Mouse (Mus musculus) small intestine, adult 2 months (tissue): ENCODE data around the gene Nkap. TPM values are rescaled to one million over a fixed set of nuclear protein-coding genes. Genes with fewer than 3 reads are reported as not detected.
"Not testable (repeated sequence)": the region's sequence is repeated elsewhere in the genome, so short reads cannot be mapped to it uniquely, and the experiment has no call there.

Experiments
- H3K27ac ChIP-seq: fragments of 200-500 bp; 2 replicates; pipeline ENCODE4 v1.5.1; 2012; ENCODE audit warnings: low read depth, low read length, control low read depth, inconsistent platforms; ENCODE audit not compliant: insufficient read depth
- H3K27me3 ChIP-seq: fragments of 200-500 bp; 2 replicates; pipeline ENCODE4 v1.6.1; 2012; ENCODE audit warnings: mild to moderate bottlenecking, moderate library complexity, low read length, inconsistent platforms; ENCODE audit not compliant: control insufficient read depth, insufficient read depth
- H3K36me3 ChIP-seq: fragments of 200-500 bp; 2 replicates; pipeline ENCODE4 v1.6.1; 2012; ENCODE audit warnings: mild to moderate bottlenecking, low read length, control low read depth, inconsistent platforms; ENCODE audit not compliant: control insufficient read depth, insufficient read depth
- H3K4me1 ChIP-seq: fragments of 200-500 bp; 2 replicates; pipeline ENCODE4 v1.6.1; 2012; ENCODE audit warnings: low read length, inconsistent platforms, mixed read lengths; ENCODE audit not compliant: control insufficient read depth, insufficient read depth, insufficient read length
- H3K4me3 ChIP-seq: fragments of 200-500 bp; 2 replicates; pipeline ENCODE4 v1.5.1; 2012; ENCODE audit warnings: low read depth, mild to moderate bottlenecking, control low read depth, inconsistent platforms, low read length, moderate library complexity
- CTCF ChIP-seq: fragments of 200-500 bp; IDR thresholded peaks from 2 replicates; pipeline ENCODE4 v1.5.1; 2012; ENCODE audit warnings: low read depth, mild to moderate bottlenecking, control low read depth, inconsistent platforms, low read length, moderate library complexity, mixed read lengths; ENCODE audit not compliant: insufficient replicate concordance, insufficient read length; ENCODE audit errors: extremely low read depth
- POLR2A ChIP-seq: fragments of 200-500 bp; IDR thresholded peaks from 2 replicates; pipeline ENCODE4 v1.6.1; 2012; ENCODE audit warnings: low read depth, mild to moderate bottlenecking, control low read depth, inconsistent platforms, low read length, moderate library complexity
- WGBS: fragments of 180-500 bp; shearing (Covaris S2); methylation state at CpG from one replicate; pipeline ENCODE4 v1.1.7; 2018; 5-methylcytosine and 5-hydroxymethylcytosine counted together
- polyA plus RNA-seq: library from polyadenylated mRNA; depleted of rRNA; stranded (reverse); fragments of >200 nt; gene quantifications from 2 replicates; pipeline ENCODE4 v1.2.3, GENCODE M21; 2012

The Nkap gene
- polyA plus RNA-seq, 1 experiment = 1.1 TPM

DNA sequence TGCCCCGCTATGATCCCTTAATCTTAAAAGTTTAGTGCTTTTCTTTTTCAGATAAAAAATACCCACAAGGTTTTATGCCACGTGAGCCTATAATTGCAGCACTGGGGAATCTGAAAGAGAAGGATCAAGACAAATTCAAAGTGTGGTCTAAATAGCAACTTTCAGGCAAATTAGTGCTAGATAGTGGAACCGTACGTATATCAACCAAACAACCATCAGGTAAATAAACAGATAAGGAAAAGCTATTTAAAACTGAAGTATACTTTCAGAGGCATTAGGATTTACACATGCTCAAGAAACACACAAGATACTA, 15.8 kb upstream of the Nkap start:
- no peak overlapping the region; the same call in 1 of the 2 replicates for H3K4me3 ChIP-seq
- no peak for TF ChIP-seq POLR2A
- TF ChIP-seq CTCF = no peak
- H3K27me3 ChIP-seq = no peaks in the 10 kb centered on the region
- H3K36me3 ChIP-seq = 0 out of 2 replicates have a peak, but pooled peaks cover 2% of the 10 kb centered on the region
- 0 out of 2 replicates have a peak, but pooled peaks cover 2% of the 10 kb centered on the region for H3K4me1 ChIP-seq
- no peak overlapping the region for H3K27ac ChIP-seq
- WGBS = 73% methylated on average over 4 of the region's 4 CpGs

DNA sequence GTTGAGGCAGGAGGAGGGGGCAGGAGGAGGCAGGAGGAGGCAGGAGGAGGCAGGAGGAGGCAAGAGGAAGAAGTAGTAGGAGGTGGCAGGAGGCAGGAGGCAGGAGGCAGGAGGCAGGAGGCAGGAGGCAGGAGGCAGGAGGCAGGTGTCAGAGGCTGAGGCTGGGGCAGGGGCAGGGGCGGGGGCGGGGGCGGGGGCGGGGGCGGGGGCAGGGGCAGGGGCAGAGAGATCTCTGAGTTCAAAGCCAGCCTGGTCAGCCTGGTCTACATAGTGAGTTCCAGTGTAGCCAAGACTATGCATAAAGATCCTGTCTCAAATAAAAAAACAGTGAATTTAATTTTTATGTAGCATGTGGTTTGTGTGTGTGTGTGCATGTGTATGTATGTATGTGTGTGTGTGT, 9.5 kb upstream of the Nkap start:
- no peaks in the 10 kb centered on the region for H3K36me3 ChIP-seq
- no peak overlapping the region for H3K4me3 ChIP-seq
- TF ChIP-seq POLR2A = no peak
- no peak for TF ChIP-seq CTCF
- H3K27ac ChIP-seq = no peak overlapping the region
- WGBS = no CpG with 5 or more reads among the region's 5 CpGs
- H3K27me3 ChIP-seq = no peaks in the 10 kb centered on the region
- no peaks in the 10 kb centered on the region for H3K4me1 ChIP-seq

DNA sequence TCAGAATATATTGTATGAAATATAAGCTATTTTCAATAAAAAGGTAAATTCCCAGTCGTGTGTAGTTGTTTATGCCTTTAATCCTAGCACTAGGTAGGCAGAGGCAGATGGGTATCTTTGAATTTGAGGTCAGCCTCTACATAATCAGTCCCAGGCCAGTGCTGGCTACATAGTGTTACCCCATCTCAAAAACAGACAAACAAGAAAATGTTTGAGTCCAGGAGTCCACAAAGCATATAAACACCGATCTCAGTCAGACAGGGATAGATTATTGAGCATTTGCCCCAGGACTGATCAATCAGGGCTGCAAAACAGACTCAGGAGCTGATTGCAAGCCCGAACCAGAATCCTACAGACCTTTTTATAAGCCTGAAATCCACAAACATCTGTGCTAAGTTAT, 7.0 kb upstream of the Nkap start:
- Histone ChIP-seq H3K36me3 (no peaks in the 10 kb centered on the region), H3K27me3 (no peaks in the 10 kb centered on the region), H3K4me1 (no peaks in the 10 kb centered on the region), H3K27ac (no peak overlapping the region), H3K4me3 (no peak overlapping the region)
- WGBS = 52% methylated on average over 3 of the region's 3 CpGs
- TF ChIP-seq POLR2A (no peak), CTCF (no peak)

DNA sequence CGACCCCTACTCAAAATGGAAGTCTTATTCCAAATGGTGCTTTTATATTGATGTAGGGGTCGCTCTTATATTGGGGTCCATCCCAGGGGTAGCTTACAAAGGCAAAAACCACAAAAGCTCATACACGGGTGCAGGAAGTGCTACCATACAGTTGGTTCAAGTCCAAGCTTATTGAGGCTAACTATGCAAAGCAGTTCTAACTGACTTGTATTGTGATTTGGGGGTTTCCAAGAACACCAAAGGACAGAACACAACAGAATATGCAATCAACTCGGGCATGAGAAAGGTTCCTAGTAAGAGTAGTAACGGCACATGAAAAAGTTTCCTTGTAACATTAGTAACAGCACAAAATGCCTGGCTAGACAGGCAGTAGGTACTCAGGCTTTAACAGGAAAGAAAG, 6.4 kb upstream of the Nkap start:
- Histone ChIP-seq H3K27ac (no peak overlapping the region), H3K27me3 (no peaks in the 10 kb centered on the region), H3K4me1 (no peaks in the 10 kb centered on the region), H3K36me3 (no peaks in the 10 kb centered on the region), H3K4me3 (no peak overlapping the region)
- TF ChIP-seq CTCF (no peak), POLR2A (no peak)
- 61% methylated on average over 5 of the region's 5 CpGs for WGBS

DNA sequence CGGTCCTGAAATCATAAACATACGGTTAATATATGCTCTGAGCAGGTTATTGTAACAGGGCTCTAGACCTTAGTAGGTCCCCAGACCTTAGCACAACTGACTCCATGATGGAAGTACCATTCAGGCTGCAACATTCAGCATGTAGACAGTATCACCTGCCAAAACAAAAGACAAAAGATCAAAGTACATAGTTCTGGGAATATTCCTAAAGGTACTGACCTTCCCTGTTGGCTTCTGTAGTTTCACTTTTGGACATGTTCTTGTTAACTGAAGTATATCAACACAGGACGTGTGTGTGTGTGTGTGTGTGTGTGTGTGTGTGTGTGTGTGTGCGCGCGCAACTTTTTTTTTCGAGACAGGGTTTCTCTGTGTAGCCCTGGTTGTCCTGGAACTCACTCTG, 1.1 kb upstream of the Nkap start:
- no peaks in the 10 kb centered on the region for H3K4me1 ChIP-seq
- no peaks in the 10 kb centered on the region for H3K36me3 ChIP-seq
- WGBS = 92% methylated on average over 7 of the region's 7 CpGs
- TF ChIP-seq POLR2A = no peak
- TF ChIP-seq CTCF = no peak
- no peak overlapping the region for H3K27ac ChIP-seq
- no peak overlapping the region for H3K4me3 ChIP-seq
- no peaks in the 10 kb centered on the region for H3K27me3 ChIP-seq

DNA sequence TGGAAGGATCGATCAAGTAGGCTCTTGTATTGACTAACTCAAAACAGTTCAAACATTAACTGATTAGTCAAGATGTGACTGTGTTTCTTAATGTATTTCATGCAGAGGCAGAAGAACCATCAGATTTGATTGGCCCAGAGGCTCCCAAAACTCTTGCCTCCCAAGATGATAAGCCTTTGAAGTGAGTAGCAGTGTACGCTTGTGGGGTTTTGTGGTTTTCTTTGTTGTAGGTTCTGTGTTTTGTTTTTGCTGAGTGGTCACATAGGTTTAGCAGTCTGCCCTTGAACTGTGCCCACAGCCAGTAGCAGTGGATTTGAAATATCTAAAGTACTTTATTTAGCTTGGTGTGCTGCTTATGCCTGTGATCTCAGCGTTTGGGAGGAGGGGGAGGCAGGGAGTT, 15.1 kb downstream of the Nkap start:
- H3K36me3 ChIP-seq = peaks cover 22% of the 10 kb centered on the region
- no peak overlapping the region for H3K4me3 ChIP-seq
- WGBS = 84% methylated on average over 3 of the region's 3 CpGs
- no peaks in the 10 kb centered on the region for H3K27me3 ChIP-seq
- no peaks in the 10 kb centered on the region for H3K4me1 ChIP-seq
- no peak overlapping the region for H3K27ac ChIP-seq
- no peak for TF ChIP-seq POLR2A
- no peak for TF ChIP-seq CTCF

DNA sequence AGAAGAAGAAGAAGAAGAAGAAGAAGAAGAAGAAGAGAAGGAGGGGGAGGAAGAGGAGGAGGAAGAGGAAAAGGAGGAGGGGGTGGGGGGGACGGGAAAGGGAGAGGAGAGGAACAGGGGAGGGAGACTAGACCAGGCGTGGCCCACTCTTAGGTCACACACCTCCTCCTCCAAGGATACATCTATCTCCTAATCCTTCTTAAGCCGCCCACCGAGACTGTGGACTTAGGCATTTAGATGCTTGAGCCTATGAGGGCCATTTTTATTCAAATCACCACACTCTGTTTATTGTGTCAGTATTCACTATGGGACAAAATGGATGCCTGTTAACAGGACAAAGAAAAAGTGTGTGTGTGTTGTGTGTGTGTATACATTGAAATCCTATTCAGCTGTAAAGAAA, 17.9 kb downstream of the Nkap start:
- H3K4me1 ChIP-seq, H3K27me3 ChIP-seq, H3K4me3 ChIP-seq, H3K27ac ChIP-seq: not testable (repeated sequence)
- 74% methylated on average over 2 of the region's 4 CpGs for WGBS
- peaks cover 21% of the 10 kb centered on the region for H3K36me3 ChIP-seq

DNA sequence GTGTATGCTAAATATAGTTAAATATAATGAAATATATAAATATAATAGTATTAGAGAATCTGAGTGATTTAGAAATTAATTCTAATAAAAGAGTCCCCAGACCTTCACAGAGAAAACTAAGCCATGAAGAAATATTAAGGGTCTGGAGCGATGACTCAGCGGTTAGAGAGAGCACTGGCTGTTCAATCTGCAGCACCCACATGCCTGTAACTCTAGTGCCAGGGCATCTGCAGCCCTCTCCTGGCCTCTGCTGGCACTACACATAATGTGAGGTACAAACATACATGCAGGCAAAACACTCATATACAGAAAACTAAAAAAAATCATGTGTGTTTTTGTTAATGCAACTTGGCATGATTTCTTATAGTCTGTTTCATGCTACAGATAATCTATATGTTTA, 18.4 kb downstream of the Nkap start:
- peaks cover 21% of the 10 kb centered on the region for H3K36me3 ChIP-seq
- H3K4me3 ChIP-seq = no peak overlapping the region
- H3K27ac ChIP-seq = no peak overlapping the region
- 89% methylated on average over 2 of the region's 2 CpGs for WGBS
- TF ChIP-seq POLR2A (no peak), CTCF (peak; percentile 12; the same call in 1 of the 2 replicates)
- no peaks in the 10 kb centered on the region for H3K4me1 ChIP-seq
- H3K27me3 ChIP-seq = no peaks in the 10 kb centered on the region
